Mouse (Mus musculus) heart, embryonic 10.5 days (tissue): Measurements from ENCODE around the gene Slc16a5. TPM values are rescaled to one million over a fixed set of nuclear protein-coding genes. Genes with fewer than 3 reads are reported as not detected.
A peak's percentile ranks its signal among the peaks of the same experiment; 100 is the strongest.
"Not testable (repeated sequence)": the region's sequence is repeated elsewhere in the genome, so short reads cannot be mapped to it uniquely, and the experiment has no call there.

ENCODE experiments used
- DNase-seq: peaks from one replicate; pipeline ENCODE4 v3.0.0-alpha.2; 2017; ENCODE audit warnings: low spot score
- H3K27ac ChIP-seq: fragments of 300-500 bp; sonication (generic); 2 replicates; pipeline ENCODE4 v1.5.1; 2016; ENCODE audit warnings: mild to moderate bottlenecking
- H3K27me3 ChIP-seq: fragments of 300-500 bp; sonication (generic); 2 replicates; pipeline ENCODE4 v1.6.1; 2016; ENCODE audit warnings: mild to moderate bottlenecking; ENCODE audit not compliant: poor library complexity, insufficient read depth, severe bottlenecking
- H3K36me3 ChIP-seq: fragments of 300-500 bp; sonication (generic); 2 replicates; pipeline ENCODE4 v1.6.1; 2016; ENCODE audit warnings: mild to moderate bottlenecking, moderate library complexity
- H3K4me1 ChIP-seq: fragments of 300-500 bp; sonication (generic); 2 replicates; pipeline ENCODE4 v1.6.1; 2016; ENCODE audit warnings: mild to moderate bottlenecking
- H3K4me3 ChIP-seq: fragments of 300-500 bp; sonication (generic); 2 replicates; pipeline ENCODE4 v1.5.1; 2016; ENCODE audit warnings: mild to moderate bottlenecking, moderate library complexity
- H3K9me3 ChIP-seq: fragments of 300-500 bp; sonication (generic); 2 replicates; pipeline ENCODE4 v1.6.1; 2016; ENCODE audit warnings: mild to moderate bottlenecking, moderate library complexity
- WGBS: fragments of 180-500 bp; shearing (Covaris S2); methylation state at CpG from one replicate; pipeline ENCODE4 v1.1.7; 2016; 5-methylcytosine and 5-hydroxymethylcytosine counted together
- polyA plus RNA-seq: library from polyadenylated mRNA; unstranded; fragments of >200 nt; fragmentation: Nextera tagmentation; extraction: Ambion mirVana; gene quantifications from 2 replicates; pipeline ENCODE4 v1.2.1, GENCODE M21; 2016

The Slc16a5 gene
- polyA plus RNA-seq, 1 experiment from 2014 or later, result 0.33 TPM

- 85% methylated on average over 7 of the region's 7 CpGs for WGBS
- no peaks in the 10 kb centered on the region for H3K9me3 ChIP-seq
- DNase-seq, result no peak
- no peak overlapping the region for H3K4me3 ChIP-seq
- H3K27me3 ChIP-seq, result 0 out of 2 replicates have a peak, but pooled peaks cover 13% of the 10 kb centered on the region
- no peak overlapping the region for H3K27ac ChIP-seq
- peaks cover 38% of the 10 kb centered on the region for H3K4me1 ChIP-seq
- H3K36me3 ChIP-seq, result no peaks in the 10 kb centered on the region
These were observed 9.9 kb upstream of the Slc16a5 start for GRCm38 (mm10) chr11:115452281-115452860.

GRCm38 (mm10) chr11:115453306-115453705 lies 9.0 kb upstream of the Slc16a5 start:
- no peak overlapping the region for H3K4me3 ChIP-seq
- H3K27ac ChIP-seq, result no peak overlapping the region
- WGBS, result 65% methylated on average over 4 of the region's 4 CpGs
- H3K4me1 ChIP-seq, result peaks cover 40% of the 10 kb centered on the region
- no peak for DNase-seq
- 0 out of 2 replicates have a peak, but pooled peaks cover 7% of the 10 kb centered on the region for H3K27me3 ChIP-seq
- no peaks in the 10 kb centered on the region for H3K36me3 ChIP-seq
- H3K9me3 ChIP-seq, result no peaks in the 10 kb centered on the region

DNA sequence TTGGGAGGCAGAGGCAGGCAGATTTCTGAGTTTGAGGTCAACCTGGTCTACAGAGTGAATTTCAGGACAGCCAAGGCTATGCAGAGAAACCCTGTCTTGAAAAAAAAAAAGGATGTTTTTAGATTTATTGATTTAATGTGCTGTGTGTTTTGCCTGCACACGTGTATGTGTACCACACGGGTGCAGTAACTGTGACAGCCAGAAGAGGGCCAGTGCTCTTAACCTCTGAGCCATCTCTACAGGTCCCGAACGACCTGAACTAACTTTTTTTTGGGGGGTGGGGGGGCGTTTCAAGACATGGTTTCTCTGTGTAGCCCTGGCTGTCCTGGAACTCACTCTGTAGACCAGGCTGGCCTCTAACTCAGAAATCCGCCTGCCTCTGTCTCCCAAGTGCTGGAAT lies 7.5 kb upstream of the Slc16a5 start:
- not testable (repeated sequence) for H3K27me3 ChIP-seq, H3K27ac ChIP-seq, H3K9me3 ChIP-seq, H3K36me3 ChIP-seq, DNase-seq, H3K4me3 ChIP-seq
- 85% methylated on average over 6 of the region's 6 CpGs for WGBS
- peaks cover 32% of the 10 kb centered on the region for H3K4me1 ChIP-seq

DNA sequence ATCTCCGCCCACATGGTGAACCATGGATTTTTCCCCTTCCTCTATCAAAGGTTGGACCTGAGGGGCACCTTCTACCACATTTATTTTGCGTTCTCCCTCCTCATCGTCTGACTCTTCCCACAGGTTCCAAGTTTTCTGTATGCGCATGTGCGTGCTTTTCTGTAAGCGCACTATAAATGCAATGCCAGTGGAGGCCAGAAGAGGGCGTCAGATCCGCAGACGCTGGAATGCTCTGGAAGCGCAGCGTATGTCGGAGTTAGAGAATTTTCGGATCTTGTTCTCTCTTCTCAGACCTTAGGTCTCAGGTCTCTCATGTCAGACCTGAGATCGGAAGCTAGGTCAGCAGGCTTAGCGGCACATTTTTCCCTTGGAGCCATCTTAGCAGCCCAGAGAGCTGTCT lies 6.7 kb upstream of the Slc16a5 start:
- 84% methylated on average over 15 of the region's 15 CpGs for WGBS
- Histone ChIP-seq H3K27me3 (no peaks in the 10 kb centered on the region), H3K4me1 (peaks cover 32% of the 10 kb centered on the region), H3K27ac (no peak overlapping the region), H3K9me3 (no peaks in the 10 kb centered on the region), H3K36me3 (no peaks in the 10 kb centered on the region), H3K4me3 (no peak overlapping the region)
- DNase-seq, result no peak

DNA sequence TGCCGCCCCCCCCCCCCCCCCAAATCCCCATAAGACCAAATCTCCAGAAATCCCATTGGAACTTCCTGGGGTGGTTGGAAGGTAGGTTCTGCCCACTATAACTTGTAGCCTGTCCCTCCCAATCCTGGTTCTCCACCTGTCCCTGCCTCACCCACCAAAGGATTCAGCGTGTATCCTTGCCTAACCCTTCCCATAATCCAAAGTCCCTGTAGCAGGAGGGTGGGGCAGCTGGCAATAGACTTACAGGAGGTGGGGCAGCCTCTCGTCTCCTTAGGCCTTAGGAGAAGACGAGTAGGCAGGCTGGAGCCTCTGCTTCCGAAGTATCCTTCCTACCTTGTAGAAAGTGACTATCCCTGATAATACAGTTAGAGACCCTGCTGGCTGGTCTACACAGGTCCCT lies 6.1 kb upstream of the Slc16a5 start:
- WGBS, result 92% methylated on average over 5 of the region's 5 CpGs
- no peak overlapping the region for H3K27ac ChIP-seq
- no peaks in the 10 kb centered on the region for H3K36me3 ChIP-seq
- no peak for DNase-seq
- H3K4me1 ChIP-seq, result peaks cover 32% of the 10 kb centered on the region
- no peaks in the 10 kb centered on the region for H3K27me3 ChIP-seq
- no peaks in the 10 kb centered on the region for H3K9me3 ChIP-seq
- no peak overlapping the region for H3K4me3 ChIP-seq

DNA sequence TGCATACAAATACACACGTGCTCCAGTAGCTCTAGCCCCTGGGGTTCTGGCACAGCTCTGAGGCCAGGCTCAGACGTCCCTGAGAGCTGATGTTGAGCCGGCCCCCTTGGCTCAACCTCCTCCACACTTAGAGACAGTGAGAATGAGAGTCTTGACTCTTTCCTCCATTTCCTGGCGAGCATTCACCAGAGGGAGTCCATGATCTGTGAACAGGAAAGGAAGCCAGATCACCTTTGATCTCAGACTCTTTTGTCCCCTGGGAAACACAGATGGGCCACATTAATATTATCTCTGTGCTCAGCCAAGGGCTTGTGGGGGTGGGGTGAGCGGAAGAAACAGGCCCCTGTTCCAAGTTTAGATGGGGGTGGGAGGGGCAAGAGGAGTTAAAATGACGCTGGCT lies 4.9 kb upstream of the Slc16a5 start:
- 19% methylated on average over 6 of the region's 6 CpGs for WGBS
- H3K4me1 ChIP-seq, result peaks cover 32% of the 10 kb centered on the region
- H3K9me3 ChIP-seq, result no peaks in the 10 kb centered on the region
- H3K27me3 ChIP-seq, result peaks cover 5% of the 10 kb centered on the region
- H3K27ac ChIP-seq, result 0 out of 2 replicates have a peak overlapping the region, but pooled peaks have one; percentile 1
- DNase-seq, result no peak
- no peak overlapping the region for H3K4me3 ChIP-seq
- no peaks in the 10 kb centered on the region for H3K36me3 ChIP-seq

DNA sequence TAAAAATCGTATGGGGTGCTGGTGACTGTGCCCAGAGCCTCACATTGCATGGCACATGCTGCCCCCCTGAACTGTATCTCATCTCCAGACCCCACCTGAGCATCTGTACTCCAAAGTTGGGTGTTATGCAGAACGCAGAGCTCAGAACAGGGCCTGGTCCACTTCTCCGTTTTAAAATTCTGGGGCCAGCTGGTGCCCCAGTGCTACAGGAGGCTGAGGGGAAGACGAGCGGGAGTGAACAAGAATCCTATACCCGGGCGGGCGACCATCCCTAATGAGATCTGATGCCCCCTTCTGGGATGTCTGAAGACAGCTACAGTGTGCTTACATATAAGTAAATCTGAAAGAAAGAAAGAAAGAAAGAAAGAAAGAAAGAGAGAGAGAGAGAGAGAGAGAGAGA lies 1.3 kb upstream of the Slc16a5 start:
- 23% methylated on average over 8 of the region's 8 CpGs for WGBS

GRCm38 (mm10) chr11:115461846-115462242 lies 430 bp upstream of the Slc16a5 start:
- Histone ChIP-seq H3K4me3 (no peak overlapping the region), H3K36me3 (no peaks in the 10 kb centered on the region)
- no peak for DNase-seq

More for the DNA sequence above, 1.3 kb upstream of the Slc16a5 start:
- Histone ChIP-seq H3K27me3 (peaks cover 6% of the 10 kb centered on the region), H3K27ac (no peak overlapping the region), H3K4me1 (peaks cover 42% of the 10 kb centered on the region), H3K4me3 (no peak overlapping the region), H3K36me3 (no peaks in the 10 kb centered on the region), H3K9me3 (no peaks in the 10 kb centered on the region)
- no peak for DNase-seq

DNA sequence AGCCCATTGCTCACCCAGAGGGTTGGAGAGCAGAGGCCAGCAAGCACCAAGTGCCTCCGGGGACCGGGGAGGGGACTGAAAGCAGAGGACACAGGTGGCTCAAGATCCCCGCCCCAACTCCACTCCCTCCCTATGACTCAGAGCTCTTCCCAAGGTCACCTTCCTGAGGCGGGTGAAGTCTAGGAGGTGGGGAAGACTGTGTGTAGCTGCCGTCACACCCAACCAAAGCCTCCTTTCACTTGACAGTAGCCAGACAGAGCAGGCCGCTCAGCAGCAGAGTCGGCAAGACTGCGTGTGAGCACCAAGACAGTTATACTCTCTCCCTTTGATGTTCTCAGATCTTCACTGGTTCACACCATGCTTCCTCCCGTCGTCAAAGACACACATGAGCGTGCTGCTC lies 1.1 kb downstream of the Slc16a5 start:
- 46% methylated on average over 11 of the region's 11 CpGs for WGBS
- H3K9me3 ChIP-seq, result no peaks in the 10 kb centered on the region
- no peak for DNase-seq
- H3K4me3 ChIP-seq, result no peak overlapping the region
- H3K27me3 ChIP-seq, result peaks cover 6% of the 10 kb centered on the region
- peak overlapping the region; percentile 42; the same call in 1 of the 2 replicates for H3K27ac ChIP-seq
- no peaks in the 10 kb centered on the region for H3K36me3 ChIP-seq
- peaks cover 39% of the 10 kb centered on the region for H3K4me1 ChIP-seq

More at GRCm38 (mm10) chr11:115461846-115462242, 430 bp upstream of the Slc16a5 start:
- H3K4me1 ChIP-seq, result peaks cover 44% of the 10 kb centered on the region
- H3K27me3 ChIP-seq, result peaks cover 6% of the 10 kb centered on the region
- no peak overlapping the region for H3K27ac ChIP-seq
- WGBS, result 71% methylated on average over 5 of the region's 5 CpGs
- no peaks in the 10 kb centered on the region for H3K9me3 ChIP-seq

- no peaks in the 10 kb centered on the region for H3K9me3 ChIP-seq
- no peak for DNase-seq
- no peak overlapping the region for H3K4me3 ChIP-seq
- H3K27ac ChIP-seq, result no peak overlapping the region
- H3K4me1 ChIP-seq, result peaks cover 34% of the 10 kb centered on the region
- peaks cover 9% of the 10 kb centered on the region for H3K27me3 ChIP-seq
- WGBS, result 78% methylated on average over 8 of the region's 8 CpGs
- H3K36me3 ChIP-seq, result no peaks in the 10 kb centered on the region
These were observed 2.6 kb downstream of the Slc16a5 start for GRCm38 (mm10) chr11:115464851-115465250.

DNA sequence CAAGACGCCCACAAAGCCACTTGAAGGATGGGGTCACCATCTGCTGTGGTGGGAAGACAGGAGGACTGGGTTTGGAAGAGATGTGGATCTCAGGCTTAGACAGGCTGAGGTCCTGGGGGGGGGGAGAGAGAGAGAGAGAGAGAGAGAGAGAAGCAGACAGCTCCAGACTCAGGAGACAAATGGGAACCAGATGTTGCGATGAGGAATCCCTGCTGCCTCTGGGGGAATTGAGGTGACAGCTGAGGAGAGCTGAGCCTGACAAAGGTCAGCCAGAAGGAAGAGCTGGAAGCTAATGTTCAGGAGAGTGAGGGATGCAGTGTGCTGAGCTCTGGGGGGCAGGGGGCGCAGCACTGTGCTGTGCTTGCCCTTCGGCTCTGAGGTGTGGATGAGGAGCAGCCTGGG lies 4.9 kb downstream of the Slc16a5 start:
- Histone ChIP-seq H3K27me3 (peaks cover 7% of the 10 kb centered on the region), H3K4me3 (peak overlapping the region; percentile 20; the same call in 1 of the 2 replicates), H3K27ac (peak overlapping the region; percentile 24; the same call in 1 of the 2 replicates), H3K4me1 (peaks cover 36% of the 10 kb centered on the region), H3K9me3 (no peaks in the 10 kb centered on the region), H3K36me3 (no peaks in the 10 kb centered on the region)
- WGBS, result 11% methylated on average over 4 of the region's 4 CpGs
- no peak for DNase-seq

- no peaks in the 10 kb centered on the region for H3K36me3 ChIP-seq
- H3K27me3 ChIP-seq, result 0 out of 2 replicates have a peak, but pooled peaks cover 3% of the 10 kb centered on the region
- DNase-seq, result no peak
- WGBS, result 87% methylated on average over 7 of the region's 7 CpGs
- H3K27ac ChIP-seq, result 0 out of 2 replicates have a peak overlapping the region, but pooled peaks have one; percentile 16
- H3K4me1 ChIP-seq, result peaks cover 58% of the 10 kb centered on the region
- H3K9me3 ChIP-seq, result no peaks in the 10 kb centered on the region
- H3K4me3 ChIP-seq, result no peak overlapping the region
These were observed 9.9 kb downstream of the Slc16a5 start for GRCm38 (mm10) chr11:115472183-115472582.

DNA sequence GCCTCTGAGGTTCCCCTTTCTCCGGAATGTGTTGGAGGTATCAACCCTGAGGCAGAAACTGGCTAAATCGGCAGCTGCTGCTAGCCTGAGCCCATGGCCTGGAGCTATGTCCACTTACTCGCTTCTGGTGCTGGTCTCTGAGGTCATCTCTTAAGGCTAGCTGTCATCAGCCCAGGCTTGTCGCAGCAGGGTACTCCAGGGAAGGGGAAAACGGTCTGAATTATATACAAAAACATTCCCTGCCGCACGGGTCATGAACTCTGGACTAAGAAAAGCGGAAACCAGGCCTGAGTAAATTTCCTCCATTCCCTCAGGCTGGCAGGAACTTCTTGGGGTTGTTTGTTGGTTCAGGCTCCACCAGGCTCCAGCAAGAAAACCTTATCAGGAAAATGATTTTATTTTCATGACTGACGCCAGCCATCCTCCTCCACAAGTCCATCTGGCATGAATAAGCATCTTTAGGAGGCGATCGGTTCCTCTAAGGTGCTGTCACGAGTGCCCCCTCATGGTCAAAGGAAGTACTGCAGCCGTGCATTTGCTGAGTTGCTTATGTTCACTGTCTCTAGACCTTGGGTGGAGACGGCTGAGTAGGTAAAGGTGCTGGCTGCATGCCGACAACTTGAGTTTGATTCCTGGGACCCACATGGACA lies 11.5 kb downstream of the Slc16a5 start:
- Histone ChIP-seq H3K4me3 (0 out of 2 replicates have a peak overlapping the region, but pooled peaks have one; percentile 15), H3K27me3 (0 out of 2 replicates have a peak, but pooled peaks cover 3% of the 10 kb centered on the region), H3K27ac (peak overlapping the region; percentile 87), H3K9me3 (no peaks in the 10 kb centered on the region), H3K36me3 (no peaks in the 10 kb centered on the region), H3K4me1 (peaks cover 53% of the 10 kb centered on the region)
- 18% methylated on average over 15 of the region's 15 CpGs for WGBS
- DNase-seq, result peak; percentile 97
